Mouse (Mus musculus) heart, embryonic 10.5 days (tissue): ENCODE data around the gene Gm11084. TPM values are rescaled to one million over a fixed set of nuclear protein-coding genes. Genes with fewer than 3 reads are reported as not detected.
A peak's percentile ranks its signal among the peaks of the same experiment; 100 is the strongest.
"Not testable (repeated sequence)": the region's sequence is repeated elsewhere in the genome, so short reads cannot be mapped to it uniquely, and the experiment has no call there.

Source experiments
- DNase-seq: peaks from one replicate; pipeline ENCODE4 v3.0.0-alpha.2; 2017; ENCODE audit warnings: low spot score
- H3K27ac ChIP-seq: fragments of 300-500 bp; sonication (generic); 2 replicates; pipeline ENCODE4 v1.5.1; 2016; ENCODE audit warnings: mild to moderate bottlenecking
- H3K27me3 ChIP-seq: fragments of 300-500 bp; sonication (generic); 2 replicates; pipeline ENCODE4 v1.6.1; 2016; ENCODE audit warnings: mild to moderate bottlenecking; ENCODE audit not compliant: poor library complexity, insufficient read depth, severe bottlenecking
- H3K36me3 ChIP-seq: fragments of 300-500 bp; sonication (generic); 2 replicates; pipeline ENCODE4 v1.6.1; 2016; ENCODE audit warnings: mild to moderate bottlenecking, moderate library complexity
- H3K4me1 ChIP-seq: fragments of 300-500 bp; sonication (generic); 2 replicates; pipeline ENCODE4 v1.6.1; 2016; ENCODE audit warnings: mild to moderate bottlenecking
- H3K4me3 ChIP-seq: fragments of 300-500 bp; sonication (generic); 2 replicates; pipeline ENCODE4 v1.5.1; 2016; ENCODE audit warnings: mild to moderate bottlenecking, moderate library complexity
- H3K9me3 ChIP-seq: fragments of 300-500 bp; sonication (generic); 2 replicates; pipeline ENCODE4 v1.6.1; 2016; ENCODE audit warnings: mild to moderate bottlenecking, moderate library complexity
- WGBS: fragments of 180-500 bp; shearing (Covaris S2); methylation state at CpG from one replicate; pipeline ENCODE4 v1.1.7; 2016; 5-methylcytosine and 5-hydroxymethylcytosine counted together
- polyA plus RNA-seq: library from polyadenylated mRNA; unstranded; fragments of >200 nt; fragmentation: Nextera tagmentation; extraction: Ambion mirVana; gene quantifications from 2 replicates; pipeline ENCODE4 v1.2.1, GENCODE M21; 2016

The Gm11084 gene
- polyA plus RNA-seq, 1 experiment from 2014 or later: not detected

DNA sequence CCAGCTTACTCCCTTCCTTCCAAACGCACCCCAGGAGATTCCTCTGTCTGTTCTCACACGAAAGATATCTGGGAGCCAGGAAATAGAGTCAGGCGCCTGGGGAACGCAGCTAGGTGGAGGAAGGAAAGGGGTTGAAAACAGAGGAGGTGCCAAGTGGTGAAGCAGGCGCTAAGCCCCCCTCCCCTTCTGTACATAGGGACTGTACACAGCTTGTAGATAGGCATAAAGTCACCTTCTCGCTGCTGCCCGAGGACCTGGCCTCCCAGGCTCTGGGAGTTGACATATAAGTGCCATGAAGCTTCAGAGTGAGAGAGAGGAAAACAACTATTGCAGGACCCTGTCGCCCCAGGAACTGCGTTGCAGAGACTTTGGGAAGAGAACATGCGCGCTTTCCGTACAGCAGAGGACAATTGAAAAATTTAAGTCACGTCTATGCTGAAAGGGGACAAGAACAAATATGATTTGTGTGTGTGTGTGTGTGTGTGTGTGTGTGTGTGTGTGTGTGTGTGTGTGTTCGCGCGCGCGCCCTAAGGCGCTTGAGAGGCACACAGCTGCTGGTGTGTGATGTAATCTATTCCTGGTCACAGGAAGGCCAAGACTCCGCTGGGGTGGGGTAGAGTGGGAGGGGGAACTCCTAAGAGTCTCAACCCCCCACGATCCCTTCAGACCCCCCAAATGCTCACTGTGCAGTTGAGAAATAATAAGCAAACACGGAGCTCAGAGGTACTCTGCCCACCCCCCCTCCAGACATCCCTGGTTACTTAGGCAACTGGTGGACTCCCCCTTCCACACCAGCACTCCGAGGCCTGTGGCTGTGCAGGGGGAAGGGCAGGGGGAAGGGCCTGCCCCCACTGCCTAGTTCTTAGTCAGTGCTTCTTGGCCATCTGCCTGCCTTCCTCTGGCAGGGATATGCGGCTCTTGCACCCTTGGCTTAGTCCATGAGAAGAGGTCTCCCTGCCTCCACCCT is 17.5 kb upstream of the Gm11084 start:
- peak overlapping the region; percentile 80 for H3K27ac ChIP-seq
- no peaks in the 10 kb centered on the region for H3K27me3 ChIP-seq
- DNase-seq: no peak
- no peaks in the 10 kb centered on the region for H3K36me3 ChIP-seq
- peaks cover 33% of the 10 kb centered on the region for H3K4me1 ChIP-seq
- WGBS: 19% methylated on average over 22 of the region's 24 CpGs
- no peaks in the 10 kb centered on the region for H3K9me3 ChIP-seq
- H3K4me3 ChIP-seq: peak overlapping the region; percentile 38

DNA sequence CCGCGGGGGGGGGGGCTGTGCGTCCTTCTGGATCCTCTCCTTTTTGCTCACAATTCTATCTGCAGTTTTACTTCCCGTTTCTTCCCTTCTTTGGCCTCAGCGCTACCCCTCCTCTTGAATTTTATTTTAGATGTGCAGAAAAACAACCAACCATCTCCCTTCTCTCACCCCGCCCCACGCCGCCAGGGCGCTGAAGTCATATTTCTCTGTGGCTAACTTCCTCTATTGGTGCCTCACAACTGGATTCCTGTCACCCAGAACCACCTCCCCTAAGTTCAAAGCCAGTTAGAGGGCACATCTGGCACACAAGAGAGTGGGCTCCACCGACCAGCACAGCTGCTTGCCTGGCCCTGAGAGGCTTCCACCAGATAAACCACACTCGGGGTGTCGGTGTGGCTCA is 16.5 kb upstream of the Gm11084 start:
- Histone ChIP-seq H3K4me3 (0 out of 2 replicates have a peak overlapping the region, but pooled peaks have one; percentile 18), H3K9me3 (no peaks in the 10 kb centered on the region), H3K27me3 (no peaks in the 10 kb centered on the region), H3K36me3 (no peaks in the 10 kb centered on the region), H3K27ac (peak overlapping the region; percentile 80), H3K4me1 (peaks cover 33% of the 10 kb centered on the region)
- 47% methylated on average over 12 of the region's 12 CpGs for WGBS
- DNase-seq: no peak

DNA sequence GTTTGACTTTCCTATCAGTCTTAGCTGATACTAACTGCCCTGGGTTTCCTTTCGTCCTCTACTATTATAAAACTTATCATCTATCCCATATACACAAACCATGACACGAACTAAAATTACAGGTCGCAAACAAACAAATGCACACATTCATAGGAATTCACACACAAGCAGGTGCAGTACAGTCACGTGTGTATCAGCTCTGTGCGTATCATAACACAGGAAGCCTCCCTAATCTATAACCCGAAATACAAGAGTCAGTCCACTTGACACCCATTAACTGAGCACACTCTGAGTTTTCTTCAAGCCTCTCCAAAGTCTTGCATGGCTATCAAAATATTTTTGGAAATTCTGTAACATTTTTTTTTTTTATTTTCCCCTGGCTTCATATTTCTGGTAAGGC is 15.9 kb upstream of the Gm11084 start:
- 82% methylated on average over 6 of the region's 6 CpGs for WGBS
- Histone ChIP-seq H3K4me3 (no peak overlapping the region), H3K27me3 (no peaks in the 10 kb centered on the region), H3K9me3 (no peaks in the 10 kb centered on the region), H3K36me3 (no peaks in the 10 kb centered on the region), H3K27ac (no peak overlapping the region), H3K4me1 (peaks cover 33% of the 10 kb centered on the region)
- DNase-seq: no peak

- no peak overlapping the region for H3K27ac ChIP-seq
- DNase-seq: no peak
- WGBS: 61% methylated on average over 5 of the region's 5 CpGs
- no peaks in the 10 kb centered on the region for H3K9me3 ChIP-seq
- no peaks in the 10 kb centered on the region for H3K36me3 ChIP-seq
- no peak overlapping the region for H3K4me3 ChIP-seq
- no peaks in the 10 kb centered on the region for H3K27me3 ChIP-seq
- peaks cover 35% of the 10 kb centered on the region for H3K4me1 ChIP-seq
These were observed 15.5 kb upstream of the Gm11084 start for GRCm38 (mm10) chr2:73001994-73002393.

GRCm38 (mm10) chr2:73000194-73000593 is 13.7 kb upstream of the Gm11084 start:
- 71% methylated on average over 8 of the region's 8 CpGs for WGBS
- Histone ChIP-seq H3K4me3 (no peak overlapping the region), H3K36me3 (no peaks in the 10 kb centered on the region), H3K27ac (no peak overlapping the region), H3K4me1 (peaks cover 37% of the 10 kb centered on the region), H3K9me3 (no peaks in the 10 kb centered on the region), H3K27me3 (no peaks in the 10 kb centered on the region)
- no peak for DNase-seq

GRCm38 (mm10) chr2:72997586-72997985 is 11.1 kb upstream of the Gm11084 start:
- 91% methylated on average over 4 of the region's 4 CpGs for WGBS
- no peaks in the 10 kb centered on the region for H3K9me3 ChIP-seq
- H3K4me3 ChIP-seq: no peak overlapping the region
- H3K27ac ChIP-seq: no peak overlapping the region; the same call in 1 of the 2 replicates
- no peaks in the 10 kb centered on the region for H3K27me3 ChIP-seq
- H3K4me1 ChIP-seq: peaks cover 14% of the 10 kb centered on the region
- no peak for DNase-seq
- H3K36me3 ChIP-seq: no peaks in the 10 kb centered on the region

DNA sequence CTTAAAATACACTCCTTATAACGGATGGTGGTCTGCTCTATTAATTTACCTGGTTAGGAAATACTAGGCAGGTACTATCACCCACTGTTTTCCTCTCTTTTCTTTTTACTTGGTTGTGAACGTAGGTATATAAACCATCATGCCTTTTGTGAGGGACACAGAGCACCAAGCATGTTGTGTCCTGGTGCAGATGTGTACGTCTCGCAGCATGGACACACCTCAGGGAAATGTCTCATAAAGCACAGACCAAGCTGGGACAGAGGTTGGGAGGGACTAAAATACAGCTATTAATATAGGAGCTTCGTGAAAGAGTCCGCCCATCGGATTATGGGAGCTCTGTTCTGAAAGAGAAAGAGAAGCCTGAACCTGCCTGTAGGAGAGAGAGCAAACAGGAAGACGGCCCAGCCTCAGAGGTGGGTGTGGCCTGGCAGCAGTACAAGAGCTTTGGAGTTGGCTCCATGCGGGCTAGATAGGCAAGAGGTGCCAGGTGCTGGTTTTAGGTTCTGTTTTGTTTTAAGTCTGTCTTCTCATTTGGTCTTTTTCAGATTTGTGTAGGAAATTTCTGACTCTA is 10.4 kb upstream of the Gm11084 start:
- Histone ChIP-seq H3K4me1 (peaks cover 11% of the 10 kb centered on the region), H3K27me3 (no peaks in the 10 kb centered on the region), H3K4me3 (no peak overlapping the region), H3K9me3 (no peaks in the 10 kb centered on the region), H3K36me3 (no peaks in the 10 kb centered on the region), H3K27ac (no peak overlapping the region)
- 62% methylated on average over 9 of the region's 9 CpGs for whole genome bisulfite sequencing
- no peak for DNase-seq

- DNase-seq: no peak
- Histone ChIP-seq H3K4me1 (peaks cover 9% of the 10 kb centered on the region; the same call in 1 of the 2 replicates), H3K27me3 (no peaks in the 10 kb centered on the region), H3K36me3 (no peaks in the 10 kb centered on the region), H3K4me3 (no peak overlapping the region), H3K9me3 (no peaks in the 10 kb centered on the region), H3K27ac (peak overlapping the region; percentile 49)
- WGBS: 56% methylated on average over 9 of the region's 9 CpGs
These were observed 9.0 kb upstream of the Gm11084 start for GRCm38 (mm10) chr2:72995346-72996097.

DNA sequence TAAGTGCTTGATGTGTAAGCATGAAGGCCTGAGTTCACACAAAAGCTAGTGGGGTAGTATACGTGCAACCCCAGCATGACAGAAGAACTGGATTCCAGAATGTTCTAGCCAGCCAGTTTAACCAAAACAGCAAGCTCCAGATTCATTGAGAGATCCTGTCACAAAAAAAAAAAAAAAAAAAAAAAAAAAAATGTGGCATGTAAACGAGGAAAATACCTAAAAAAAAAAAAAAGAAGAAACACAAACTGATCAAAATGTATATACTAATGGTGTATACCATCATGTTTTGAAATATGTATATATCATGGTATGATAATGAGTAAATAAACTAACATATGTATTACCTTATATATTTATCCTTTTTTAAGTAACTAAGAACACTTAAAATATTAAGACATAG is 7.6 kb upstream of the Gm11084 start:
- 75% methylated on average over 2 of the region's 2 CpGs for WGBS
- DNase-seq: no peak
- peaks cover 4% of the 10 kb centered on the region for H3K36me3 ChIP-seq

GRCm38 (mm10) chr2:72992497-72992896 is 6.0 kb upstream of the Gm11084 start:
- Histone ChIP-seq H3K27ac (no peak overlapping the region), H3K27me3 (no peaks in the 10 kb centered on the region), H3K36me3 (peaks cover 12% of the 10 kb centered on the region), H3K4me3 (no peak overlapping the region), H3K4me1 (peaks cover 9% of the 10 kb centered on the region; the same call in 1 of the 2 replicates), H3K9me3 (peaks cover 4% of the 10 kb centered on the region; the same call in 1 of the 2 replicates)
- DNase-seq: no peak
- WGBS: 92% methylated on average over 17 of the region's 17 CpGs

More for the DNA sequence above, 7.6 kb upstream of the Gm11084 start:
- Histone ChIP-seq H3K27ac (no peak overlapping the region), H3K4me3 (no peak overlapping the region), H3K27me3 (no peaks in the 10 kb centered on the region), H3K4me1 (peaks cover 9% of the 10 kb centered on the region; the same call in 1 of the 2 replicates), H3K9me3 (peaks cover 2% of the 10 kb centered on the region; the same call in 1 of the 2 replicates)

GRCm38 (mm10) chr2:72988945-72989344 is 2.4 kb upstream of the Gm11084 start:
- 85% methylated on average over 9 of the region's 9 CpGs for WGBS
- not testable (repeated sequence) for H3K27ac ChIP-seq, H3K9me3 ChIP-seq, H3K4me1 ChIP-seq, H3K27me3 ChIP-seq, DNase-seq, H3K4me3 ChIP-seq
- peaks cover 12% of the 10 kb centered on the region for H3K36me3 ChIP-seq

GRCm38 (mm10) chr2:72985516-72985915 is 1.0 kb downstream of the Gm11084 start:
- Histone ChIP-seq H3K9me3 (peaks cover 4% of the 10 kb centered on the region; the same call in 1 of the 2 replicates), H3K4me3 (no peak overlapping the region), H3K27ac (no peak overlapping the region), H3K4me1 (0 out of 2 replicates have a peak, but pooled peaks cover 3% of the 10 kb centered on the region), H3K27me3 (no peaks in the 10 kb centered on the region), H3K36me3 (peaks cover 12% of the 10 kb centered on the region)
- DNase-seq: no peak
- WGBS: 59% methylated on average over 1 of the region's 1 CpGs
